Mouse (Mus musculus) frontal cortex, postnatal 25 days (tissue): ENCODE results near the gene Dpf1.

Source experiments
- DNase-seq, 2 experiments: peaks; one replicate each; pipeline ENCODE4 v3.0.0; 2022; ENCODE audit warnings: low spot score in 2 of 2

Gene Dpf1

DNA sequence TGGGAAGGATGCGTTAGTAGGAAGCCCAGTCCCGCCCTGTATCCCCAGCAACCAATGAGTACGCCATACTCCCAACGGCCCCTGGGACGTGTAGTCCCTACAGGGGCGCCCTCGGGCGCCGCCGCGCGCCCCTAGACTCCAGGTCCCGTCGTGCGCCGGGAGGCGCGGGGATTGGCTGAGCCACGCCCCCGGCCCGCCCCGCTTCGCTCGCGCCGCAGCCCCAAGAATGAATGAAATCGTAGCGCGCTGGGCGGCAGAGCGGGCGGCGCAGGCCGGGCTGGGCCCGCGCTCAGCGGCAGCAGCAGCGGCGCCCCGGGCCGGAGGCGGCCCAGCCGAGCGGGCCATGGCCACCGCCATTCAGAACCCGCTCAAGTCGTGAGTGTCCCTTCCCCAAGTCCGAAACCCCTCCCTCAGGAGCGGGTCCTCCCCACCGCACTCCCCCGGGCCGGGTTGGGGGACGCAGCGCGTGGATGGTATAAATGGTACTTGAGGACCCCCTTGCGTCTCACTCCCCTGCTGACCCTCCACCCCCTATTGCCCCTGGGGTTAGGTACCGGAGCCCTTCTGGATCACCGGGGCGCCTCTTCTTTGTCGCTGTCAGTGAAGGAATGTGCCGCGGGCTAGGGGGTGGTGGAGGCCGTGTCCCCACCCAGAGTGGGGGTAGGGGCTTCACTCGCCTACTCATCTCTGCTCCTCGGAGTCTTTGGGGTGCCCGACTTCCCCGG lies at the start of gene Dpf1:
TSS of gene Dpf1 (plus strand) at position 214 of the 725 bp plus-strand sequence.
- DNase-seq = peak; percentile 74 to 80

GRCm38 (mm10) chr7:29255875-29256274 lies 47.9 kb upstream of the Dpf1 start:
- no peak for DNase-seq

DNA sequence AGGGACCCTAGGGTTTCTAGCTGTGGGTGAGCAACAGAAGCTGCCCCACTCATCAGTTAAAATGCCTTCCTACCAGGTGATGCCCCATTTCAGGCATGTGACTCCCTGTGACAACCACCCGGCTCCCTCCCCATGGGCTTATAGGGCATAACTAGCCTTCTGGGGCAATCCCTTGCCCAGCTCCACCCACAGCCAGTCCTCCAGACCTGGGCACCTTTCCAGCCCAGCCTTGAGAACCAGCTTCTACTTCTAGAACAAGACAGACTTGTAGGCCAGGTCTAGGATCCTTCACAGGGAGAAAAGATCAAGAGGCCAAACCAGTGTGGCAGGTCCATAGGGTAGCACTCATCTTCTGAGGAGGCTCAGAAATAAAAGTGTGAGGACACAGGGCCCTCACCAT lies 46.4 kb upstream of the Dpf1 start:
- no peak for DNase-seq

- DNase-seq = no peak
Observed at GRCm38 (mm10) chr7:29259781-29260730, 43.7 kb upstream of the Dpf1 start.

DNA sequence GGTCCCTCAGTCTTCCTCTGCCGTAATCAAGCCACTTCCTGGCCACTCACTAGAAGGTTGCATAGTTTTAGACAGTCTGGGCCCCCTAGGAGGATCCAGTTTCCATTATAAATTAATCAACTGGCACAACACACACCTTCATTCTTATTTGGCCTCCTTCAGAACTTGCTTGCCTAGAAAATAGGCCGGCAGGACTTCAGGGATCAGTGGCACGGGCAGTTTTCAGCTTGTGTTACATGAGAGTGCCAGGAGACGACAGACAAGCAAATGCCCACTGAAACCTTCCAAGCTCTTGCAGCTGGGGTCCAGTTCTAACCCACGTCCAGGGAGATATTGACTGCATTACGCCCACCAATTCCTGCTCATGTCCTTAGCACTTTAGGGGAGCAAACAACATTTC lies 41.6 kb upstream of the Dpf1 start:
- no peak for DNase-seq

- DNase-seq = no peak
Observed at GRCm38 (mm10) chr7:29263831-29264230, 39.9 kb upstream of the Dpf1 start.

DNA sequence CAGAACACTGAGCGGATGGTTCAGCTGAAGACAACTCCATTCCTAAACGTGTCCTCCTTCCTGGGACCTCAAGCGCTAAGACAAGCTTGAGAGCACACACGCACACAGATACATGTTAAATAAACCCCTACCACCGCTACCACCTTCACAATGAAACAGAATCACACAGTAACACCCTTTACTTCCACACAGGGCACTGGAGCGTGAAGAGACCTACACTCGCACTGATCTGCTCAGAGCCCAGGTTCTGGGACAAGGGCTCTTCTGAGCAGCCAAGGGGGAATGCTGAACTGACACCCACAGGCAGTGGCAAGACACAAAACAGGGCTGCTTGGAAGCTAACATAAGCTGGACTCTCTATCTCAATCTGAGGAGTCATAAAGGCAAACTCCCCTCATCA lies 38.1 kb upstream of the Dpf1 start:
- DNase-seq = no peak

DNA sequence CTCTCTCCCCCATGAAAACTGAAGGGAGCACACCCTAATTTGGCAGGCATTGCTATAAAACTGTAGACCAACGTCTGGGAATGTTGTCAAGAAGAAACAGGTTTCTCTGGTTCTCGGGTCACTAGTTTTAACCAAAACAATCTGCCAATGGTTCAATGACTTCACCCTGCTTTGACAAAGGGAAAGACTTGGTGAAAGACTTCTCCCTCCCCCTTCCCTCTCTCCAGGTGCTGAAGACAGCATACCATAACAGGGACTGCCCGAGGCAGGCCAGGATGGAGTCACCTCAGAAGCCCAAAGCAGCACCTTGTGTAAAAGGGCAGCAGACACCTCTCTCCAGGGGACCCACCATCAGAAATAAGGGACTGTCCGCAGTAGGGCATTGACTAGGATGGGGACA lies 36.8 kb upstream of the Dpf1 start:
- DNase-seq = no peak

DNA sequence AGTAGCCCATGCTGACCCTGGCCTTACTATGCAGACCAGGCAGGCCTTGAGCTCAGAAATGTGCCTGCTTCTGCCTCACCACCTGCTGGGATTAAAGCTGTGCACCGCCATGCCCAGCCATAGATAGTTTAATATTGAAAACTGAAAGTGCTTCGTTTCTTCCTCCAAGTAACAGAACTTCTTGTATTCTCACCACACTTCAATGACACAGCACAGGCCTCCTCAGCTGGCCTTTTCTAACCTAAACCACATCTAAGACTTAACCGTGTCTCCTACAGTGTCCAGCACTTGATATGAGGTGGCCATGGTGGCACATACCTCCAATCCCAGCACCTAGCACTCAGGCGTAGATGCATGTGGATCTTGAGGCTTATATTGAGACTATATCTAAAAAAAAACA lies 33.3 kb upstream of the Dpf1 start:
- no peak for DNase-seq

DNA sequence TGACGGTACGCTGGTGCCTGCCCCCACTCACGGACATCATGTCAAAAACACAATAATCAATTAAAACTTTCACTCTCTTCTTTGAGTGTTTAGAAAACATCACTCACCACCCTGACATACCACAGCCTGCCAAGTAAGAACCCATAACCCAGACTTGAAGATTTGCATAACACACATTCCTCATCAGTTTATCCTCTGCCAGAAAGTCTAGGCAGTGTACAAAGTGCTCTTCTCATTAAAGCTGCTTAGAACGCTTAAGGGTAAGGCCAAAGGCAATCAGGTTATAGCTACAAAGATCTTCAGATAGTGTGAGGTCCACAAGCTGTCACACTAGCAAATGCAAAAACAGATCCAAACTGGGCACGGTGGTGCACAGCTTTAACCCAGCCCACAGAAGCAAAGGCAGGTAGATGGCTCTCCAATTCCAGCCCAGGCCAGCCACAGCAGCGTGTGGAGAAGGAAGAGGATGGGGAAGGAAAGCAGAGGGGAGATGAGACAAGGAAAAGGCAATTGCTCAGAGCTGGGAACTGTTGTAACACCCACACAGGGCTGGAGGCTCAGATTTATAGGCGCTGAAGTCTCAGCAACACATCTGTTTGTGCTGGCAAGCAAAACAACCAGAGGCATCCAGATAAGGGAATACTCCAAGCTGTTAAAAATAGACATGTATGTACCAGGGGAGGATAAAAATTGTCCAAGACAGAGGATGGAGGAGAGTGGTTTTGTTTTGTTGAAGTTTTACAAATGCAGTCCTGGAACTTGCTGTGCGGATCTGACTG lies 31.9 kb upstream of the Dpf1 start:
- no peak for DNase-seq

DNA sequence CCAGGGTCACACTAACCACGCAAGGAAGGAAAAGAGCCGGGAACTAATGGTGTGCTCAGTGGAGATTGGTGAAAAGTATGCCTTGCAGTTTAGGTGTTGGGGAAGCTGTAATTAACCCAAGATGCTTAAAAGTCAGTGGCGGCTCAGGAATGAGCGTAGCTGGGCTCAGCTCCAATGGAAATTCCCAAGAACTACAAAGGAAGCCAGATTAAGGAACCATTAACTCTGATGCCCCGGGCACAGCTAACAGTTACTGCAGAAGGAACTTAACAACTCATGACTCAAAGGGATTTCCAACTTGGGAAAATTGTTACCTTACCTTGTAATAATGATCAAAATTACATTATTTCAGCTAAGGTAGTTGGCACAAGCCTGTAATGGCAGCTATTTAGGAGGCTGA lies 27.0 kb upstream of the Dpf1 start:
- no peak for DNase-seq

DNA sequence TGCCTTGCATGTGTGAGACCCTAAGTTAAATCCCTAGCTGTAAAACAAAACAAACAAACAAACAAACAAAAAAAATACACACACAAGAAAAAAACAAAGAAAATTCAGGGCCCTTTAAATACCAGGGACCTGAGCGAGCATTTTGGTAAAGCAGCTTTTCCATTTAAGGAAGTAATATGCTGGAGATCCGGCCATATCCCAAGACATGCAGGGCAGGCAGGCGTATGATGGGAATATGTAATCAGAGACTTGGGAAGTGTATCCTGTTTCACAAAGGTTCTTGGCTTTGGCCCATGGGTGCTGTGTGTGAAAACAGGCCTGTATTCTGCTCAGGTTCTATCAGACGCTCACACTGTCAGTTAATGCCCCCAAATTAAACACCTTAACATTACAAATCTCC lies 26.2 kb upstream of the Dpf1 start:
- no peak for DNase-seq

GRCm38 (mm10) chr7:29279261-29279660 lies 24.5 kb upstream of the Dpf1 start:
- DNase-seq = no peak

- DNase-seq = no peak
Observed at GRCm38 (mm10) chr7:29279924-29280323, 23.8 kb upstream of the Dpf1 start.

- no peak for DNase-seq
Observed at GRCm38 (mm10) chr7:29280801-29281200, 22.9 kb upstream of the Dpf1 start.

DNA sequence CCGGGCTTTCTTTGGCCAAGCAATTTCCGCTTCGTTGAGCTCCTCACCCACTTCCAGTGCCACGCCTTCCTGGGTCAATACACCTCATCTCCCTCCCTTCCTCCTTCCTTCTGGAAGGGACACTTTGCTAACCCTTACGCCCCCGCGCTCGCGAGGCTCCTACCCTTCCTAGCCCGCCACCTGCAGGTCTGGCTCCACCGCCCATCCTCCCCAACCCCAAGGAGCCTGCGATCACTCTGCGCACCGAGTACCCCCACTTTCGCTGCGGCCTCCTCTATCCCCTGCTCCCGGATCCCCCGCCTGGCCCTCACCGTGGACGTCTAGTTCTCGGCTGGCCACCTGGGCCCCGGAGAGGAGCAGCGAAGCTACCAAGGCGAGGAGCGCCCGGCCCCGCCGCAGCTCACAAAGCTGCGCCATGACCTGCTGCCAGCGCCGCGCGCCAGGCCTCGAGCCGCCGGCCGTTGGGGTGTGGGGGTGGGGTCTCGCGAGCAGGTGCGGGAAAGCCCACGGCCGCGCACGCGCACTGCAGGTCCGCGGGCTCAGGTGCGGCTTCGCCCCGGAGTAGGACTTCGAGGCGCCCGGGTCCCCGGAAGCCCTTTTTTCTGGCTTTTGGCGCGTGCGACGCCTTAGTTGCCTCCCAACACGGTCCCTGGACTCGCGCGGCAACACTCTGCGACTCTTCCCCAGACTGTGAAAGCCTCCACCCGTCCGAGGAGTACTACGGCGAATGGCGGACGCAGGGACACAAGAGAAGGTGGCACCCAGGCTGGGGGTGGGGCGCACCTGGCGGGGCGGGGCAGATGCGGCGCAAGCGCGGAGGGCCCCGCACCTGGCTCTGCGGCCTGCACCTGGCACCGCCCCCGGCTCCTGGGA lies 22.3 kb upstream of the Dpf1 start, which contains the start of gene Spint2:
TSS of gene Spint2 (minus strand) at position 712 of the 873 bp plus-strand sequence.
- no peak for DNase-seq

- DNase-seq = no peak
Observed at GRCm38 (mm10) chr7:29282074-29282554, 21.6 kb upstream of the Dpf1 start.

GRCm38 (mm10) chr7:29283876-29284275 lies 19.9 kb upstream of the Dpf1 start:
- DNase-seq = no peak

- DNase-seq = no peak
Observed at GRCm38 (mm10) chr7:29284523-29284922, 19.2 kb upstream of the Dpf1 start.

DNA sequence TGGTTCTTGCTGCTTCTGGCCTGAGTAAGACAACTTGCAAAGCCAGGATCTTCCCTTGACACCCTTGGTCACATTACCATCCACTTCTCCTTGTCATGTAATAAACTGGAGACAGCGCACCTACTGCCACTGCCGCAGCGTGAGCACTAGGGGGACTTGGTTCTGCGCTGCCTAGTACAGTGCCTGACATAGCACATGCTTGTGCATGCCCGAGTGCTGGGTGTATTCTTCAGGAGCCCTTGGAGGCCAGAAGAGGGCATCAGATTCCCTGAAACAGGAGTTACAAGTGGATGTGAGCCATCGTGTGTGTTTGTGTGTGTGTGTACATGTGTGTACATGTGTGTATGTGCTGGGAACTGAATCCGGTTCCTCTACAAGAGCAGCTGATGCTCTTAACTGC lies 16.3 kb upstream of the Dpf1 start:
- no peak for DNase-seq

GRCm38 (mm10) chr7:29288079-29288478 lies 15.7 kb upstream of the Dpf1 start:
- no peak for DNase-seq
